Mouse (Mus musculus) CD8-positive naive resting alpha-beta T cell, adult 2 months (primary cell): ENCODE data around the gene Abhd16a.
"Not testable (repeated sequence)": the region's sequence is repeated elsewhere in the genome, so short reads cannot be mapped to it uniquely, and the experiment has no call there.

Experiments
- DNase-seq, 2 experiments: peaks; one replicate each; pipeline ENCODE4 v3.0.0; 2022; ENCODE audit warnings: low read depth in 2 of 2, low spot score in 2 of 2

Gene Abhd16a

DNA sequence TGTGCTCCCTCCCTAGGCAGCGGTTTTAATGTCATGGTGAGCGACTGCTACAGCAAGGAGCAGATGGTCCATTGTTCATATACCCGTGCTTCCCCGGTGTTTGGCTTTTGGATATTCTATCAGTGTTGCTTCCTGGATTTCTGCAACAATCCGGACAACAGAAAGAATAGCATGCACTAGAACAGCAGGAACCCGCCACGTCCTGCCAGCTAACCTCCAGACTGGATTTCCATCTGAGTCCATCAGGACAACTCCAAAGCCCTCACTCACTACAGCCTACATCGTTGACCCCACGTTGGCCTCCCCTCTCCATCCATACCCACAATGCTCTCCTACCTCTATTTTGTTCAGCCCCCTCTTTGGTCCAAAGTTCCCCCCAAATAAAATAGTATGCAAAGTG lies 22.7 kb downstream of the Abhd16a start:
- DNase-seq = no peak

DNA sequence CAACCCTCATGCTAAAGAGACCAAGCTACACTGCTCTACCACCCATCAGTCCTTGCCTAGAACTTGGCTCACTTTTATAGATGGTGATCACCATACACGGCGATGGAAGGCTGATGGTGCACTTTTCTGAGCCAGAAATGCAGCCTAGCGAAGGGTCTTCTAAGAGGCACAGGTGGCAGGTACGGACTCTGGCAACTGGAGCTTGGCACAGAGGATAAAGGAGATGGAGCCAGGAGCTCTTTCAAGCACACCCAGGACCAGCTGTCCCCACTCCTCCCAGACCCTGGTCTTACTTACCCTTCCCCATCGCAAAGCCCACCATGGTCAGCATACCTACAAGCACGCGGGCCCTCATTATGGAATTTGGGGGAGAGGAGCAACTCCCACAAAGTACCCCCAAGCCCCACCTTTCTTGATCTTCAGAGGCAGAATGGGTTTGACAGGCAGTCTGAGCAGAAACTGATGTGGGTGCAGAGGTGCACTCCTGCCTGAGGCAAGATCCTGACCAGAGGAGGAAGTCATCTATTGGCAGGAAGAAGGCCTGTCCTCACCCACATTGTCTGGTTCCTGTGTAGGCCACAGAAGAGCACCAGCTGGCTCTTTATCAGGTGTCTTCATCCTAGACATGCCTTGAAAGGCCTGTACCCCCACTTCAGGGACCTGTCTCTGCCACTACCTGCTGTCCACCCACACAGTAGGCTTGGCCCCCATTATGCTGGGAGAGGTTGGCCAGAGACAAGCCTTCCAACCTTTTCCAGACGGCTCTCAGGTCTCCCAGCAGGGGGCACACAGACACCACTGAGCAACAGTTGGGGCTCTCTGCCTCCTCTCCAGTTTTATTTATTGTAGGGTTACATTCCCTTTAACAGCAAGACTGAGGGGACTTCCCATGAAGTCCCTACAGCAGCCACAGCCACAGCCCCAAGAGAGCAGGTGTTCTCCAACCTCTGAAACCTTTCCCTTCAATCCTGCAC lies 26.3 kb downstream of the Abhd16a start, which contains the start of gene Ly6g5b:
TSS of gene Ly6g5b (minus strand) at position 383 of the 974 bp plus-strand sequence.
- DNase-seq = peak; percentile 43 to 59

DNA sequence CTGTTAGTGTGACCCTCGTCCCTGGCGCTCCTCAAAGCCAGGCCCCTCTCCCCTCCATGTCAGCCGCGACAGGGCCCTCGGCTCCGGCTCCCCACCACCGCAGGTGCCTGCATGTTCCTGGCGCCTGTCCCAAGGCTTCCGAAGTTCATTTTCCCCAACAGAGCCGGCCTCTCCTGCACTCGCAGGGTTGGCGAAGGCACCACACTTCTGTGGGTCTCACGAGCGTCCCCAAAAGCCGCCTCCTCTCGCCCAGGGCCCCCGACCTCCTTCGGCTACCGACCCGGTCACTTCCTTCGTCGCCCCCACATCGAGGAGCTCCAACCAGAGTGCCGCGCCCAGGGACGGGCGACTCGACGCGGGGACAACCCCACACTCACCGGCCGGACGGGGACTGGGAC lies 31.7 kb downstream of the Abhd16a start:
- DNase-seq = no peak

DNA sequence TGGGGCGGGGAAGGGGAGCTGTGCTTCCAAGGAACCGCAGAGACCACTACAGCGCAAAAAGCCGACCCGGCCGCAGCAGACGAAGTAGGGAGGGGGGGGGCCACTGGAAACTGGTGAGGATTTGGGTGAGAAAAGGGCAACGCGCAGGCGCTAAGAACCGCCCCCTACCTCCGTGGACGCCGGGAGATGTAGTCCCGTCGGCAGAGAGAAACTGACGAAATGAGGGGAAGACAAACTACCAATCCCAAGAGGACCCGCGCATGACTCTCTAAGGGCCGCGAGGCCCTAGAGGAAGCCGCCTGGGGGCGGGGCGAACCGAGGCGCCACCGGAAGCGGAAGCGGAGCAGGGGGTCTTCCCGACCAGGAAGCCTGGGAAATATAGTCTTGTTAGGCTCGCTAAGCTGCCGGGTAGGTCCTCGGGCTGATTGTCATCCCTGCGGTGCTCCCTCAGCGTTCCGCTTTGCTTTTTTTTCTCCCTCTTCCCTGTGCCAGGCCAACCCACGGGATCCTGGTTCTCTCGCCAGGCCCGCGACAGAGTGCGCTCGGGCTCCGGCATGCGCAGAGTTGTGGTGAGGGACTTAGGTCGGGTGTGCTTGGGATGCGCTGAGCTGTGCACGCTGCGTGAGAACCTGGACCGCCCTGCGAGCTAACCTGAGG lies 32.2 kb downstream of the Abhd16a start, which contains the start of gene Gpank1:
TSS of gene Gpank1 (plus strand) at position 313 of the 657 bp plus-strand sequence.
- peak; percentile 94 to 96 for DNase-seq

DNA sequence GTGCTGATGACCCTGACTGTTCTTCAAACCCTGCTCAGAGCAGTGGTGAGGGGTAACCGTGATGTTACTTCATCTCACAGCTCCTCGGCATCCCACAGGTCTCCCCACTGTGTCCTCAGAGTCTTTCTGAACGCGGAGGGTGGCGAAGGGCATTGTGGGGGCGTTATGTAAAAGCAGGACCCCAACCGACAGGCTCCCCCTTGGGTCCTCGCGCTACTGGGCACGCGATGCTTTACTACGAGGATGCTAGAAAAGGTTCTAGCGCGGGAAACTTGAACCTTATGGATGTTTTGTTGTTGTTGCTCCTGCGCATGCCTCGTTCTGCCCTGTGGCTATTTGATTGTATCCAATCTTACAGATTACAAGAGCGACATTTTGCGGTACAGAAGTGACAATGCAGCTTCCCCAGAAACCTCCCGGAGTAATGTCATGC lies 32.8 kb downstream of the Abhd16a start, which contains the start of gene Csnk2b:
TSS of gene Csnk2b (minus strand) at position 183 of the 433 bp plus-strand sequence.
- DNase-seq = peak; percentile 35 to 52

DNA sequence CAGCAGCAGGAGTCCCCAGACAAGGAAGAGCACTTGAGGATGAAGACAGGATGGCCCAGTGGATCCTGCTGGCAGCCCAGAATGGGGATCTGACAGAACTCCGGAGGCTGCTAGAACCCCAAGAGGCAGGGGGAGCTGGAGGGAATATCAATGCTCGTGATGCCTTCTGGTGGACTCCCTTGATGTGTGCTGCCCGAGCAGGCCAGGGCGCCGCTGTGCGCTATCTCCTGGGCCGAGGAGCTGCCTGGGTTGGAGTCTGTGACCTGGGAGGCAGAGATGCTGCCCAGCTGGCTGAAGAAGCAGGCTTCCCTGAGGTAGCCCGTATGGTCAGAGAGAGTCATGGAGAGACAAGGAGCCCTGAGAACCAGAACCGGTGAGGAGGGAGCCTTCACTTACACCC lies 34.2 kb downstream of the Abhd16a start:
- not testable (repeated sequence) for DNase-seq

DNA sequence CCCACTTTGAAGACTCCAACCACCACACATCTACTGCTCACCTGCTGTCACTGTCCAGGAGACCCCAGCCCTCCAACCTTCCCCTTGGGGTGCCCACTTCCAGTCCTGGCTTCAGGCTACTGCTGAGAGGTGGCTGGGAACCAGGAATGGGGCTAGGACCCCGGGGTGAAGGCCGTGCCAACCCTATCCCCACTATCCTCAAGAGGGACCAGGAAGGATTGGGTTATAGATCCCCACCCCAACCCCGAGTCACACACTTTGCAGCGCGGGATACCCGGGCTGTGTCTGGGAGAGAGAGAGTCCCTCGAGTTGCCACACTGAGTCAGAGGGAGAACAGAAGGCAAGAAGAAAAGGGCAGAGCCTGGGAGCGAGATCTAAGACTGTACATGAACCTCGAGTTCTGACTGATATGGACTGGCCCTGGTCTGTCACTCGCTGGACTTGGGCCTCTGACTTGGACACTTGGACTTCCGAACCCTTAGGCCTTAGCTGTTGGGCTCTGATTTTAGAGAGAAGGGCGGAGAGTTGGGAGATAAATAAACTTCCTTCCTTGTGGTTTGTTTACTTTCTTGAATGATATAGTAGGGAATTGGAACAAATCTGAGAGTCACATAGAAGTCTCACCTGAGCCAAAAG lies 35.3 kb downstream of the Abhd16a start:
- not testable (repeated sequence) for DNase-seq

DNA sequence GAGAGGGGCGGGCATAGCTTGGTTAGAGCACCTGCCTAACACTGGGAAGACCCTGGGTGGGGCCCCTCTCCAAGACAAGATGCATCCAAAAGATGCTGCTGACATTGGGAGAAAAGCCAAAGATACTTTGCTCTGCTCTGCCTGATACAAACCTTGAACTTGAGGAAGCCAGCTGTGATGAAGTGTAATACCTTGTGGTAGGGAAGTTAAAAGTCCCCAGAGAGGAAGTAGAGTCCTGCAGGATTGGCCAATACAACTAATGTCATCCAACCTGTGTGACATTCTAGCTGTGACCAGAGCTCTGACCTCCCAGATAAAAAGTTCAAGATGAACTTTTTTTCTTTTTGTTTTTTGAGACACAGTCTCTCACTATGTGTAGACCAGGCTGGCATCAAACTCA lies 36.0 kb downstream of the Abhd16a start:
- DNase-seq = no peak

DNA sequence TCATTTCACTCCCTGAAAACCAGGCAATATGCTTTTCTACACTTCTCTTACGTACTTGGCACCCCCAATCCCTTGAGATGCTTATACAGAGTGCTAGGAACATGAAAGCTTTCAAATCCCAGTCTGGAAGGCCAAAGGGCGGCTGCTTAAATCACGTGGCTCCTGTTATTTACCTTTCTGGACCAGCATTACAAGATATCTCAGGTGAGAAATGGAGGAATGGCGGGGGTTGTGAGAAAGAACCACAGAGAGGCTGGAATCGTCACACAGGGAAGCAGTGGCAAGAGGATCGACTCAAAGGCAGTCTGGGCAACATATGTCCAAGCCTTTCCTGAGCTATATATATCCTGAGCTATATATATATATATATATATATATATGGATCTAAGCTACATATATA lies 36.5 kb downstream of the Abhd16a start:
- no peak for DNase-seq

DNA sequence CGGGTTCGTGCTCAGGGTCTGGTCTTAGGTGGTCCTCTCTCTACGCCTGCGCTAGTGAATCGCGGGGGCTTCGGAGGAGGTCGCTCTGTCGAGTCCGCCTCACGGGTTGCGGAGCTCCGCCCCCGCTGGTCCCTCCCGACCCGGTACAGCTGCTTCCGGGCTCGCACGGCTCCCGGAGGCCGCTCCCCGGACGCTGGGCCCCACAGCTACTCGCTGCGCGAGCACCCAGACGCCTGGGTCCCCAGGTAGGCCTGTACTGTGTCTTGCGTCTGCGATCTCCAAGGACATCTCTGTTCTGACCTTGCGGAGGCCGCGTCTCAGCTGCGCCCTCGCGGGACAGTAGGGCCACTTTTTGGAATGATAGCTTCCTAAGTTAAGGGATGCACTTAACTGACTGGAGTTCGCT lies 37.1 kb downstream of the Abhd16a start, which contains the start of gene D17H6S53E:
TSS of gene D17H6S53E (plus strand) at position 168 of the 406 bp plus-strand sequence.
- peak; percentile 63 to 66 for DNase-seq

DNA sequence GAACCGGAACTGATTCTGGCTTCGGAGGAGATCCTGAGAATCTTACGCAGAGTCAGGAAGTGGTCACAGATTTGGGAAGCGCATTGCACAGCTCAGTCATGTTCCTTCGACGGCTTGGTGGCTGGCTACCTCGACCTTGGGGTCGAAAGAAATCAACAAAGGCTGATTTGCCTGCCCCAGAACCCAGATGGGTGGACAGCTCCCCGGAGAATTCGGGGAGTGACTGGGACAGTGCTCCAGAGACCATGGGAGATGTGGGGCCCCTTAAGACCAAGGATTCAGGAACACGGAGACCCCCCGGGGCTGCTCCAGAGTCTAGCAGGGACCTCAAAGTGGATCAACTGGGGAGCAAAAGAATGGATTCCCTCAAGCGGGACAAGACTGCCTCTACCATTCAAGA lies 38.0 kb downstream of the Abhd16a start:
- DNase-seq = no peak

DNA sequence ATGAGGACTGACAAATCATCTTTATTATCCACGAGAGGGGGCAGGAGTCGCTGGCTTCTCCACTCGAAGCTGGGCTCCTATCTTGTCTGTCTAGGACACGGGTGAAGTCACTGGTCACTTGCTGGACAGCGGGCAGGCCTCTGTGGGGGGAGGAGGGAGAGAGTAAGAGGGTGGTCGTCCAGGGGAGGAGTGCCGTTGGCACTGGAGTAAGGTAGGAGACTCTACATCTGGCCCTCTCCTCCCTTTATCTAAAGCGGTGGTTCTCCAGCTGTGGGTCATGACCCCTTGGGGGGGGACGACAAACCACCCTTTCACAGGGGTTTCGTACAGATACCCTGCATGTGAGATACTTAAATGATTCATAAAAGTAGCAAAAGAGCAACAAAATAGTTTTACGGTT lies 39.9 kb downstream of the Abhd16a start:
- no peak for DNase-seq

DNA sequence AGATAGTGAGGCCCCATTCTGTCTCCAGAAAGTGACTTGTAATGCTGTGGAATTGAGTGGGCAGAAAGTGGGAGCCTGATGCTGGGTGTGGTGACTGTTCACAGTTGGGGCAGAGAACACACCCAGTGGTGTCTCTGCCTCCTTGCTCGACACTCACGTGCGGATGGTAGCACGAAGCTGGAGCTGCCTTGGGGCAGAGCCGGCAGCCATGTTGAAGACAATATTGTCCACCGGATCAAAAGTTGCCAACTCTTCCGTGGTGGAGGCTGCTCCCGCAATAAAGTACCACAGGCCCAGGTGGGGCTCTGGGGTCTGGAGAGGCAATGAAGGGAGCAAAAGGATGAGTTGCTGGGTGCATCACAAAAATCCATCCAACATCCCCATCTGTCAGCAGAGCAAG lies 42.0 kb downstream of the Abhd16a start:
- DNase-seq = no peak

DNA sequence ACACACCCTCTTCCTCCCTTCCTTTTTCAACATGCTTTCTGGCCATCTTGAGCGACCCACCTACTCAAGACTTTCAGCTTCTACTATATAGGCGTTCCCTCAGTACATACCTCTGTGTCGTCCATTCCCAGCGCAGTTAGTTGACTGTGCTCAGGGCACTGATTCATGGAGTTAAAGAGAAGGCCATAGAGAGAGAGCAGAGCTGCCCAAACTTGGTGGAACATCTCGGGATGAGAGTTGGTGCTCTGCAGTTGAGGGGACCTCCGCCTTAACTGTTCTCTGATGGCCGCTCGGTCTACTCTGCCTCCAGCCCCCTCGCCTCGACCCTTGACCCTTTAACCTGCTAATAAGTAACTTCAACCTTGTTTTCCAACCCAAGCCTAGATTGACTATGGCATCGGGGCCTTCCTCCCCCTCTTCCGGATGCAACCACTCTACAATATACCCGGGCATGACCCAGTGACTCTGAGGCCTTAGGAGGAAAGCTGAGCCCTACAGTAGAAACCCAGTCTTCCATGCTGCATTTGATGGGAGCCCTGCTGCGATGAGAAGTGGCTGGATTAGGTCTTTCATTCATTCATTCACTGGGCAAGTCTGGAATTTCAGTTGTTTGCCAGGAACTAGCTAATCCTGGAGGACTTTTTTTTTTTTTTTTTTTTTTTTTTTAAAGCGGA lies 42.6 kb downstream of the Abhd16a start, which contains the start of gene Apom:
TSS of gene Apom (minus strand) at position 551 of the 674 bp plus-strand sequence.
- no peak for DNase-seq

DNA sequence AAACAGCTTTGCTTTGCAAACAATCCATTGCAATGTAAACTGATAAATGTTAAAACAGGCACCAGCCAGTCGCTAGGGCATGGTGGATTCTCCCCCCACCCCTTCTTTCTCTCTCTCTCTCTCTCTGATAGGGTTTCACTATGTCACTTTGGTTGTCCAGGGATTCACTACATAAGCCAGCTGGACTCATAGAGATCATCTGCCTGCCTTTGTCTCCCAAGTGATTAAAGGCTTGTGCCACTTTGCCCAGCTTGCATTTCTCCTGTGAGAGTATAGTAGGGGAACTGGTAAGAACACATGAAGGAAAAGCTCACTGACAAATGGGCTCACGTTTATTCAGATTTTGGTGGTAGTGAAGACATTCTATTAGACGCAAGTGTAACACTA lies 43.1 kb downstream of the Abhd16a start:
- no peak for DNase-seq

DNA sequence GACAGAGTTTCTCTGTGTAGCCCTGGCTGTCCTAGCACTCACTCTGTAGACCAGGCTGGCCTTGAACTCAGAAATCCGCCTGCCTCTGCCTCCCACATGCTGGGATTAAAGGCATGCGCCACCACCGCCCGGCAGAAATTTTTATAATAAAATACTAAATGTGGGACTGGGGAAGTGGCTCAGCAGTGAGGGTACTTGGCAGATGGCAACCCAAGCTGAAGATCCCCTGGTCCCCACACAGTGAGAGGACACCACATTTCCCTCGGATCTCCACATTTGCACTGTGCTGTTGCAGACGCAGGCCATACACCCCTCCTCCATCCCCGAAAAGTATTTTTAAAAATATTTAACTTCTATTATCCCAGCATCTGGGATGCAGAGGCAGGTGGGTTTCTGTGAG lies 44.5 kb downstream of the Abhd16a start:
- DNase-seq = no peak

DNA sequence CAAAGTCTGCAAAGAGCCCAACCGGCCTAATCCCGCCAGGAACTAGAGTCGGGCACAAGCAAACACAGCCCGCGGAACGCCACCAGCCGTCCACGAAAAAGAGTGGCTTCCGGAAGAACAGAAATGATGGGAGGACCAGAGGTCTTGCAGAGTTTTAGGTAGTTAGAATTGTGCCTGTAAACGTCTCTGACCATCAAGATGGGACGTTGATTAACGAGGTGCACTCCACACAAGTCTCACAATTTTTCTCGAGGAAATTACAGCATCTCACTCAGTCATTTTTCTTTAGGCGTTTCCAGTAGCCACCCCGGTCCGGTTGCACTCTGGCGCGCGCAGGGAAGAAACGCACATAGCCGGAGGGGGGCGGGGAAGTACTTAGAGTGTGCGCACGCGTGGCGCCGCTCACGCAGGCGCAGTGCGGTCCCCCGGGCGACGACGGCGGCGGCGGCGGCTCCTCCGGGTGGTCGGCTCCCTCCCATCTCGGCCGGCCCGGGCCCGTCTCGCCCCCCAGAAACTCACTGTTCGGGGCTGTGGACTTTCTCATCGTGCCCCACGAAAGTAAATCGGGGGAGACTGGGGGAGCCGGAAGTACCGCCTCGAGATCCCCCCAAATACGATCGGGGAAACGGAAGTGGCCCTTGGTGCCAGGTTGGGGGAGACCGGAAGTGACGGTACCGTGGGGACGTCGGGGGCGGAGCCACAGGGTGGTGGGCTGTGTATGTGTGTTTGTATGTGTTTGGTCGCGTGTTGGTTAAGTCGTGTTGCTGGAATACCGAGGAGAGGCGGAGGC lies 45.9 kb downstream of the Abhd16a start, which contains the start of gene Bag6:
TSS of gene Bag6 (plus strand) at position 378 of the 790 bp plus-strand sequence.
- peak; percentile 92 to 95 for DNase-seq

DNA sequence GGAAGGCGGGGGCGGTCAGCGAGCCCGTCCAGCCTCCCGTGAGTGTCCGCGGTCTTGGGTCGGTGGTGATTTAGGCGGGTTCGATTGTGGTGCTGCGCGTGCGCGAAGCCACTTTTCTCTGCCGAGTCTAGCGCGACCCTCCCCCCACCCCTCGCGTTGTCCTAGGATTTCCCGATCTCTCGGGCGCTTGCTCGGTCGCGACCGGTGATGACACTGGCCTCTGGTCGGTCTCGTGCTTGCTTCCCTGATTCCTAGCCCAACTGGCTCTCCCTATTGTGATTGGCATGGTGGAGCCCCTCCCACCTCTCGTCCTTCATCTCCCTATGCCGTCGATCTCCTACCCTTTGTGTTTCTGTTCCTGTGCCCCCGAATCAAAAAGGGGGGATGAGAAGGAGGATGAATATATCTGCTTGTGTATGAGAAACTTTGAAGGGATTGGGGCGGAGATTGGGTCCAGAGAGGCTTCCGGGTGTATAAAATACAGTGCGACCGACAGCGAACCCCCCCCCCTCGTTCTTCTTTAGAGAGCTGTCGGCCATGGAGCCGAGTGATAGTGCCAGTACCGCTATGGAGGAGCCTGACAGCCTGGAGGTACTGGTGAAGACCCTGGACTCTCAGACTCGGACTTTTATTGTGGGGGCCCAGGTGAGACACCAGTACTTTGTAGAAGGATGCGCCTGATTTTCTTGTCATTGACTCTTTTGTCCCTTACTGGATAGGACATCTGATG lies 46.7 kb downstream of the Abhd16a start:
- DNase-seq = peak in 1 of 2 experiments; percentile 21

DNA sequence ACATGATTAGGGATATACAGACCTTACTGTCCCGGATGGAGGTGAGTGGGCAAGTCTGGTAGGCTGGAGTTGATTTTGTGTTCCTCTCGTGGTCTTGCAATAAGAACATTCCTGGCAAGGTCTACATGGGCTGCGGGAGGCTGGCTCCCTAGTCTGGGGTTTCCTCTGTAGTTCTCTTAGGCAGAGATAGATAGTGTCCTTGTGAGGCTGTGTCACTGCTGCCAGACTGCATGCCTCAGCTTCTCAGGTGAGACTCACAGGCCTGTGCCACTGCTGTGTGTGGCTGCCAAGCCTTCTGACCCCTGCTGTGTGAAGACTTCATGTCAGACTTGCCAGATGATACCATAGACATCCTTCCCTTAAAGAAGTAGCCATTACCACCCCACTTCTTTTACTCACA lies 50.2 kb downstream of the Abhd16a start:
- no peak for DNase-seq
